Mouse (Mus musculus) WW6 (cell line): Measurements from ENCODE around the gene Gm9958.

Experiments used
- DNase-seq: peaks from one replicate; pipeline ENCODE4 v3.0.0-alpha.2; 2013; ENCODE audit warnings: low read depth, low spot score

Gm9958 gene

DNA sequence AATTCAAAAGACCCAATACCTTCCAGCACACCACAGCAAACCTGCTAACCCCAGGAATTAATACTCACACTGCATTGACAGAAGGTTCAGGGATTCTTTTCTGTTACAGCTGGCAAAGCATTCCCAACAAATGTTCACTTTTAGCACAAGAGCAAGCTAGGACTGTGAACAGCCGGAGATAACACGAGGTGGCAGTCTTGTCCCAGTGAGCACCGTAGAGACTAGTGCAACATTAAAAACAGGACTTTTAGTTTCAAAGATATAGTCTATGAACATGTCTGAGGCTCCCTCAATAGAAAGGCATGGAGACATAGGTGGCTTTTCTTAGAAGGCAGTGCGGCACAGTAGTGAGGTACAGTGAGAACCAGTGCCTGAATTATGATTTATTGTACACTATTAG is 38.2 kb downstream of the Gm9958 start:
- DNase-seq: no peak

GRCm38 (mm10) chr5:90414142-90414924 is 47.3 kb downstream of the Gm9958 start:
- no peak for DNase-seq

GRCm38 (mm10) chr5:90414925-90415295 is 47.9 kb downstream of the Gm9958 start:
- no peak for DNase-seq
